Mouse (Mus musculus): ENCODE results near the gene Gm43518. TPM values are rescaled to one million over a fixed set of nuclear protein-coding genes. Genes with fewer than 3 reads are reported as not detected.

The Gm43518 gene
- polyA plus RNA-seq, 1 experiment from 2014 or later, result 1.2 TPM

DNA sequence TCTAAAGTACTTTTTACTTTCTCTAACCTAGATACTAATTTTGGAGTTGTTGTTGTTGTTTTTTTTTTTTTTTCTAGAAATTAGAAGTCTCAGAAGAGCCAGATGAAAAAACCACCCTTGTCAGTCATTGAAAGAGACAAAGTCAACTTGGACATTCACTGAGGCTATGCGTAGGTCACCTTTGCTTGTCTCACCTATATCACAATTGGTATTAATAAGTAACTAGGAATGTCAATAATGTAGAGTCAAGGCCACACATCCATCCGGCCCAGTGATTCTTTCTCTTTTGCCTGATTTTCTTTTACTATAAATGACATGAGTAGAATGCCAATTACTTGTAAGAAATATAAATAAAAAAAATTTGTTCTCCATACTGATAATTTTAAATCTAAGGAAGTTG lies 39.5 kb downstream of the Gm43518 start:
- no peak overlapping the region for H3K4me2 ChIP-seq
- no peaks in the 10 kb centered on the region for H3K36me3 ChIP-seq
- H3K27me3 ChIP-seq, result peaks cover 6% of the 10 kb centered on the region; the same call in 1 of the 2 replicates
- no peak overlapping the region; the same call in 1 of the 2 replicates for H3K27ac ChIP-seq
- DNase-seq (no peak), ATAC-seq (ENCODE audit: low read depth) (no peak)
- H3K9me3 ChIP-seq (replicated peaks), result no peaks in the 10 kb centered on the region
- H3K4me1 ChIP-seq (replicated peaks), result peaks cover 11% of the 10 kb centered on the region; the same call in 1 of the 2 replicates
- no peak overlapping the region for H3K4me3 ChIP-seq (replicated peaks)
- no peak overlapping the region for H3K9ac ChIP-seq
- 66% methylated on average over 2 of the region's 2 CpGs for WGBS (ENCODE audit: insufficient replicate concordance)

DNA sequence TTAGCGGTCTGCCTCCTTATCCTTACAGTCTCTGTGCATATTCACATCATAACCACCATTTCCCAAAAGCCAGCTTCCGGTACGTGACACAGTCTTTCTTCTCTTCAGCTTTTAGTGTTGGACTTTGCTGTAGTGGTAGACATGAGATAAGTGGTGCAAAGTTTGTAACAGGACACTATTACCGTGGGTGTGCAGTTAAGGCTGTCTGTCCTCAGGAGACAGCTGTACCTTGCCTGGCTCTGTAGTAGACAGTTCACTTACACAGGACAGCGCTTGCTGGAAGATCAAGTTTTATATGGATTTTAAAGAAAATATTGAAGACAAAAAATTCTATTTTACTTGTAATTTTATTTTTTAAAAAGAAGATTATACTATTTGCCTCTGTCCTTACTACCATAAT lies 41.2 kb downstream of the Gm43518 start:
- WGBS (ENCODE audit: insufficient replicate concordance), result 70% methylated on average over 5 of the region's 5 CpGs
- peaks cover 22% of the 10 kb centered on the region for H3K27me3 ChIP-seq
- DNase-seq (no peak), ATAC-seq (ENCODE audit: low read depth) (no peak)
- H3K4me3 ChIP-seq (replicated peaks), result no peak overlapping the region
- H3K36me3 ChIP-seq, result no peaks in the 10 kb centered on the region
- no peak overlapping the region for H3K27ac ChIP-seq
- no peak overlapping the region for H3K9ac ChIP-seq
- H3K4me1 ChIP-seq (replicated peaks), result peaks cover 15% of the 10 kb centered on the region
- no peaks in the 10 kb centered on the region for H3K9me3 ChIP-seq (replicated peaks)
- H3K4me2 ChIP-seq, result no peak overlapping the region

DNA sequence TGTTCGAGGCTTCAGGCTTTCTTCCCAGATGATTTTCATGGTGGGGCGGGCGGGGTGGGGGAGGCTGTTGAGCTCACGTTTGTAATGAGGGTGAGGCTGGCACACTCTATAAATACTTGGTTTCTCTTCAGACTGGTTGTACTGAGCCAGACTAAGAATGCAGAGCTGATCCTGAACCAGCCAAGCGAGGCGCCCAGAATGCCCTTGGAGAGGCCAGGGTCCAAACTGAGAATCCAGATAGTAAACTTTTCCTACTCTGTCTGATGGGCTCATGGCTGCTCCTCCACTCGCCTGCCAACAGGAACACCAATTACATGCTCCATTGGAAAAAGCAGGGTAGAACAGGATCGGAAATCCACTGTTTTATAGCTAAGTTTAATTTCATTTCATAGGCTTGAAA lies 42.0 kb downstream of the Gm43518 start:
- WGBS (ENCODE audit: insufficient replicate concordance), result 76% methylated on average over 8 of the region's 8 CpGs

DNA sequence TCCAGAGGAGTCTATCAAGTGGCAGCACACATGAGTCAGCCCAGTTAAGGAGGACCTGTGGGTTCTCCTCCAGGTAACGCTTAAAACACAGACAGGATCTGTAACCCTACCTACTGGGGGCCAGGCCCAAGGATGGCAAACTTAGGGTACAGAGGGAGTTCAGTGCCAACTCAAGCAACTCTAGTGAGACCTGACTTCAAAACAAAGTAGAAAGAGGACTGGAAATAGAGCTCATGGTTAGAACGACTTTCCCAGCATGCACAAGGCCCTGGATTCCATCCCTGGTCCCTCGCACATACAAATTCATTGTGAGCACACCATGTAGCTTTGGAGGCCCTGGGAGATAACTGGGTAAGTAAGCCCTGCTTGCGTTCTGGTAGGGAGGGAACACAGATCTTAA lies 43.4 kb downstream of the Gm43518 start:
- Histone ChIP-seq H3K36me3 (no peaks in the 10 kb centered on the region), H3K27ac (no peak overlapping the region), H3K9ac (no peak overlapping the region), H3K4me1 (replicated peaks) (peaks cover 23% of the 10 kb centered on the region), H3K4me3 (replicated peaks) (no peak overlapping the region), H3K4me2 (no peak overlapping the region), H3K27me3 (peaks cover 41% of the 10 kb centered on the region), H3K9me3 (replicated peaks) (no peaks in the 10 kb centered on the region)
- DNase-seq (no peak), ATAC-seq (ENCODE audit: low read depth) (no peak)
- 65% methylated on average over 4 of the region's 4 CpGs for WGBS (ENCODE audit: insufficient replicate concordance)

More for the DNA sequence above, 42.0 kb downstream of the Gm43518 start:
- no peak for DNase-seq
- no peak overlapping the region for H3K9ac ChIP-seq
- H3K36me3 ChIP-seq, result no peaks in the 10 kb centered on the region
- H3K4me1 ChIP-seq (replicated peaks), result peaks cover 18% of the 10 kb centered on the region
- H3K4me2 ChIP-seq, result no peak overlapping the region
- H3K4me3 ChIP-seq (replicated peaks), result no peak overlapping the region
- ATAC-seq (ENCODE audit: low read depth), result no peak
- H3K9me3 ChIP-seq (replicated peaks), result no peaks in the 10 kb centered on the region
- H3K27ac ChIP-seq, result no peak overlapping the region
- peaks cover 29% of the 10 kb centered on the region for H3K27me3 ChIP-seq

DNA sequence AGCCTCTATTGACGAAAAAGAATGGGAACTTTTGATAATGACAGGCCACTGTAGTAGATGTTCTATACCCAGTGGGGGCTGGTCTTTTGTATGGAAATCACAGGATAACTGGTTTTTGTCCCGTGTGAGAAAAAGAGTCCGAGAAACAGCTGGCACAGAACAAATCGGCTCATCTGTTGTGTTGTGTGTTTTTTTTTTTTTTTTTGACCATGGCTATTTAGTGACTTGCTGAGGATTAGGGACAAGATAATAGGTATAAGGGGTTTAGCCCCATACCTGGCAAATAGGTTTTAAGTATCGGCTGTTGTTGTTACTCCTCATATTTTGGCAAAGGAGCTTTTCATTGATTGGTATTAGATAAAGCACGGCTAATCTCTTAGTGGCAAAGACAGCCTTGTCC lies 45.2 kb downstream of the Gm43518 start:
- 62% methylated on average over 6 of the region's 6 CpGs for WGBS (ENCODE audit: insufficient replicate concordance)

DNA sequence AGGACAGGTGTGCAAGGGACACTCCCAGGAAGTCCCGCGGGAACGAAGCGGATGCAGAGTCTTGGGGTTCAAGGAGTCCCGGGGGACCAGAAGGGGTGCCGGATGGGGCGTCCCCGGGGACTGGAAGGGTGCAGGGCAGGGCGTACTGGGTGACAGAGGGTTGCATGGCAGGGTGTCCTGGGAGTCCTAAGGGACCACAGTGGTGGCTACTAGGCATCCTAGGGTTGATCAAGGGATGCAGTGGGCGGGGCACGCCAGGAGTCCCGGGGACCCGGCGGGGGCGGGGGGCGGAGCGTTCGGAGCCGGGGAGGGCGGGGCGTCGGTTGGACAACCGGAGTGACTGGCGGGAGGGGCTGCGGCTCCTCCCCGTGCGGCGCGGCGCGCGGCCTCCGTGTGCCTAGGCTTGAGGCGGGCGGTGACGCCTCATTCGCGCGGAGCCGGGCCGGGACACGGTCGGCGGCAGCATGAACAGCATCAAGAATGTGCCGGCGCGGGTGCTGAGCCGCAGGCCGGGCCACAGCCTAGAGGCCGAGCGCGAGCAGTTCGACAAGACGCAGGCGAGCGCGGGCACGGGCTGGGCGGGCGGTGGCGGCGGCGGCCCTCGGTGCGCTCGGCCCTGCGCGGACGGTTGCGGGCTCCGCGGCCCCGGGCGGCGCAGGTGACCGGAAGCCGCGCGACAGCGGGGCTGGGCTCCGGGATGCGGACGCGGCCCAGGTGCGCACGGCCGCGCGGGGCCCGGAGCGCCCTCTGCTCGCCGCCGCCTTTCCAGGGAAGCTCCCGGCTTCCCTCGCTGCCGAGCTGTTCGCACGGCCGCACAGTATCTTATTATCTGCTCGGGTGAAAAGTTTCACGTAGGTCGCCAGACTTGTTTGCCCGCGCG lies 46.3 kb downstream of the Gm43518 start, which contains the start of gene Hip1r:
Gene Hip1r, plus strand, starts transcription at position 330 of the 880 bp plus-strand sequence.
- no peaks in the 10 kb centered on the region for H3K9me3 ChIP-seq (replicated peaks)
- peak; percentile 73 for DNase-seq
- 2% methylated on average over 86 of the region's 106 CpGs for WGBS (ENCODE audit: insufficient replicate concordance)
- H3K27ac ChIP-seq, result peak within 1 kb of the TSS; percentile 81
- H3K4me3 ChIP-seq (replicated peaks), result peak within 1 kb of the TSS; percentile 75
- H3K4me1 ChIP-seq (replicated peaks), result peaks cover 46% of the 10 kb centered on the region
- peak; percentile 87 for ATAC-seq (ENCODE audit: low read depth)
- peak within 1 kb of the TSS; percentile 81 for H3K9ac ChIP-seq
- H3K27me3 ChIP-seq, result peaks cover 52% of the 10 kb centered on the region
- H3K4me2 ChIP-seq, result peak within 1 kb of the TSS; percentile 97
- no peaks in the 10 kb centered on the region for H3K36me3 ChIP-seq

More for the DNA sequence above, 45.2 kb downstream of the Gm43518 start:
- ATAC-seq (ENCODE audit: low read depth), result no peak
- H3K4me3 ChIP-seq (replicated peaks), result no peak overlapping the region
- H3K27me3 ChIP-seq, result peaks cover 52% of the 10 kb centered on the region
- H3K36me3 ChIP-seq, result no peaks in the 10 kb centered on the region
- no peak overlapping the region for H3K9ac ChIP-seq
- no peak for DNase-seq
- peaks cover 36% of the 10 kb centered on the region for H3K4me1 ChIP-seq (replicated peaks)
- no peak overlapping the region for H3K4me2 ChIP-seq
- H3K9me3 ChIP-seq (replicated peaks), result no peaks in the 10 kb centered on the region
- no peak overlapping the region for H3K27ac ChIP-seq

DNA sequence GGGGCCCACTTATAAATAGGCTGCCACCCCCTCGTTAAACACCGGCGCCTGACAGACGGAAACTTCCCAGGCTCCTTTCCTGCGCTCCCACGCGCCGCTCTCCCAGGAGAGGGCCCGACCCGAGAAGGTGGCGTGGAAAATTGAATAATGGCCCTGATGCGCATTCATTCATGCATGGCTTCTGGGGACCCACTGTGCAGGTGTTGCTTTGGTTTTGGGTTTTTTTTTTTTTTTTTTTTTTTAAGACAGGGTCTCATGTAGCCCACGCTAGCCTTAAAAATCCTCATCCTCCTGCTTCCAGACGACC lies 46.9 kb downstream of the Gm43518 start:
- 0% methylated on average over 14 of the region's 14 CpGs for WGBS (ENCODE audit: insufficient replicate concordance)
- Histone ChIP-seq H3K4me1 (replicated peaks) (peaks cover 47% of the 10 kb centered on the region), H3K27ac (peak overlapping the region; percentile 81)

DNA sequence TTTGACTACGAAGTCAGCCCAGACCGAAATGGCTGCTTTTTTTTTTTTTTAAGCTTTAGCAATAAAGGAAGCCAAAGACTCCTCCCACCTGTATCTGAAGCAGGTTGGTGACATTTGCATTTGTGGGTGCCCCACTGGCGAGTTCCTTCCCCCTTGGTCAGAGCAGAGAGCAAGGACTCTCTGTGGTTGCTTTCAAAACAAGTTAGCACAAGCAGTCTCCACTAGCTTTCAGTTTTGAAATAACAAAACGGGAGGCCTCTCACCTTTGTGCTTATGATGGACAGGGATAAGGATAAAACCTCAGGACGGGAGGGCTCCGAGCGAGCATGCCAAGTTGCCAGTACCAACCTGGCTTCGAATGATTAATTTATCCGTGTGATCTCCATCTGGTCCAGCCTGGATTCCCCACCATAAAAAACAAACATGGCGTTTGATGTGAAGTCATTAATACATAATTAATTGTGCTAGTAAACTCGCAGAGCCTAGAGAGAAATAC lies 47.4 kb downstream of the Gm43518 start:
- Histone ChIP-seq H3K27ac (peak overlapping the region; percentile 37; the same call in 1 of the 2 replicates), H3K4me3 (replicated peaks) (peak overlapping the region; percentile 75), H3K36me3 (no peaks in the 10 kb centered on the region), H3K4me2 (peak overlapping the region; percentile 97), H3K27me3 (peaks cover 52% of the 10 kb centered on the region), H3K9ac (peak overlapping the region; percentile 81), H3K4me1 (replicated peaks) (peaks cover 51% of the 10 kb centered on the region), H3K9me3 (replicated peaks) (no peaks in the 10 kb centered on the region)
- DNase-seq, result no peak
- WGBS (ENCODE audit: insufficient replicate concordance), result 38% methylated on average over 11 of the region's 11 CpGs
- ATAC-seq (ENCODE audit: low read depth), result no peak

More for the DNA sequence above, 46.9 kb downstream of the Gm43518 start:
- DNase-seq (no peak), ATAC-seq (ENCODE audit: low read depth) (no peak)
- Histone ChIP-seq H3K4me3 (replicated peaks) (peak overlapping the region; percentile 75), H3K4me2 (peak overlapping the region; percentile 97), H3K36me3 (no peaks in the 10 kb centered on the region), H3K9me3 (replicated peaks) (no peaks in the 10 kb centered on the region), H3K9ac (peak overlapping the region; percentile 81), H3K27me3 (peaks cover 52% of the 10 kb centered on the region)

DNA sequence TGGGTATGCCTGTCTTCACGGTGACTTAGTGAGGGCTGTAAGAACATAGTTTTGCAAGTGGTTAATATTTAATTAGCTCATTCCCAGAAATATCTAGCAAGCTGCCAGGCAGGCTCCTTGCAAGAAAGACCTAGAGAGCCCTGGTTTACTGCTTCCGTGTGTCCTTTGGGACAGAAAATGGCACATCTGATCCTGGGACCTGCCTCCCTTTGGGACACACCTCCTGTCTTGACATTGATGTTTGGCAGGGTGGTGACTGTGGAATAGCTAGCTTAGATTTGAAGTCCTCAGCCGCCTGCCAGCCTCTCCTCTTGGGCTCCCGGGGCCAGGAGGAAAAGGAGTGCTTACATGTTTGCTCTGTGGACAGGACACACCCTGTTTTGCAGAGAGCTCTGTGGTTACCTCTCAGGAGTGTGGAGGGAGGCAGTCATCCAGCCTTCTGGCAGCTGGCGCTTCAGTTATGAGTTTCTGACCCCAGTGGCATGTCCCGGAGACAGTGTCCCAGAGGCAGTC lies 48.5 kb downstream of the Gm43518 start:
- H3K4me2 ChIP-seq, result peak overlapping the region; percentile 97
- peaks cover 57% of the 10 kb centered on the region for H3K4me1 ChIP-seq (replicated peaks)
- H3K27ac ChIP-seq, result peak overlapping the region; percentile 19; the same call in 1 of the 2 replicates
- ATAC-seq (ENCODE audit: low read depth), result no peak
- H3K9ac ChIP-seq, result no peak overlapping the region
- H3K36me3 ChIP-seq, result no peaks in the 10 kb centered on the region
- peak overlapping the region; percentile 75 for H3K4me3 ChIP-seq (replicated peaks)
- H3K9me3 ChIP-seq (replicated peaks), result no peaks in the 10 kb centered on the region
- H3K27me3 ChIP-seq, result peaks cover 48% of the 10 kb centered on the region
- WGBS (ENCODE audit: insufficient replicate concordance), result 53% methylated on average over 6 of the region's 6 CpGs
- DNase-seq, result no peak

DNA sequence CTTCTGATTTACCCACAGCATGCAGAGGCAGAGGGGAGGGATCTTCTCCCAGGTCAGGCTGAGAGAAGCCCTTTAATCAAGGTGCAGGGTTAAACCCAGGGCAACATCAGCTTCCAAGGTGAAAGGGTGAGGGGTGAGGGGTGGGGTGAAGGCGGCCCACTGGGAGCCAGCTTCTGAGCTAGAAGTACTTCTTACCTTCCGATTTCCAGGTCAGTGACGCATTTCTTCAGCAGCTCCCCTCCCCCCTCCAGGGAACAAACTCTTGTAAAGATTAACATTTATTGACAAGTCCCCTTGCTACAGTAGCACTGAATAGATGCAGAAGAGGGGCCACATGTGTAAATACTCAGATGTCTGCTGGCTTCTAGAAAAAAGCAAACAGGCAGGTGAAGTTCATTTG lies 50.0 kb downstream of the Gm43518 start:
- 53% methylated on average over 3 of the region's 3 CpGs for WGBS (ENCODE audit: insufficient replicate concordance)
- Histone ChIP-seq H3K36me3 (no peaks in the 10 kb centered on the region), H3K9ac (no peak overlapping the region), H3K4me2 (peak overlapping the region; percentile 97), H3K27me3 (peaks cover 42% of the 10 kb centered on the region), H3K9me3 (replicated peaks) (no peaks in the 10 kb centered on the region), H3K27ac (peak overlapping the region; percentile 58), H3K4me1 (replicated peaks) (peaks cover 71% of the 10 kb centered on the region), H3K4me3 (replicated peaks) (no peak overlapping the region)
- ATAC-seq (ENCODE audit: low read depth), result no peak
- DNase-seq, result no peak

DNA sequence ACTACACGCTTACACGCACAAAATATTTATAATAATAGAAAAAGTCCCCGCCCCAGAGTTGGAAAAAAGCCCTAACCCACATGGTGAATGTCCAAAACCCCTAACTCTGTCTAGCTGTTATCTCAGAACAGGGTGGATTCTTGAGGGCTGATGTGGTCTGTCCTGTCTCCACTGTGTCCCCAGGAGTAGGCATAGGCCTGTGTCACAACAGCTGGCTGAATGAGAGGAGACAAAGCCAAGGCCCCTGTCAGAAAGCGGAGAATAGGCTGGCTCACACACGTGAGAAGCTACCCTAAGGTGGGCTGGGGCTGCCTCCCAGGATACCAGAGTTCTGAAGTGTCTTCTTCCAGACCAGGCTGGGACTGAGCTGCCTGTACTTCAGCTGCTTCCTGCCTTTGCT lies 50.9 kb downstream of the Gm43518 start:
- Histone ChIP-seq H3K9me3 (replicated peaks) (no peaks in the 10 kb centered on the region), H3K4me1 (replicated peaks) (peaks cover 78% of the 10 kb centered on the region), H3K9ac (no peak overlapping the region), H3K27me3 (peaks cover 34% of the 10 kb centered on the region), H3K27ac (peak overlapping the region; percentile 58), H3K4me3 (replicated peaks) (no peak overlapping the region), H3K36me3 (no peaks in the 10 kb centered on the region), H3K4me2 (0 out of 2 replicates have a peak overlapping the region, but pooled peaks have one; percentile 11)
- WGBS (ENCODE audit: insufficient replicate concordance), result 53% methylated on average over 5 of the region's 5 CpGs
- ATAC-seq (ENCODE audit: low read depth) (no peak), DNase-seq (no peak)

Data from liver, embryonic 13.5 days (tissue).